Mouse (Mus musculus) testis, postnatal 10 days (tissue): ENCODE data around the gene Bach2.

Experiments used
- DNase-seq: peaks from one replicate; pipeline ENCODE4 v3.0.0; 2021; ENCODE audit warnings: low spot score

The Bach2 gene

GRCm38 (mm10) chr4:32358602-32359464, 120.2 kb downstream of the Bach2 start:
- no peak for DNase-seq

- DNase-seq, result no peak
Measured at GRCm38 (mm10) chr4:32359634-32360033, 121.0 kb downstream of the Bach2 start.

DNA sequence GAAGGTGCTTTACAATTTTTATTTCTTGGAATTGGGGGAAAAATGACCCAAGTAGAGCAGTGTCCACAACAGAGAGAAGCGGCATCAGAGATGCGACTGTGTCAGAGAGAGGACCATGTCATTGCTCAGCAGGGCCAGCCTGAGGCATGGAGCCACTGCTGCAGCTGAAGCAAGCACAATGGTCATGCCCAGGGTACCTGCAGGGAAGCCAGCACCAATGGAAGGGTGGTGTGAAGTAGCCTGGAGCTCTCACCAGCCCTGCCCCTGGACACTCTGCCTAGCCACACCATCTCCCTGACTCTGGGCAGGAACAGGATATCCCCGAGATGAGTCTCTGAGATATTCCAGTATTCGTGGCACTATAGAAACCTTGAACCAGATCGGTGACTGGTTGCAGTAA, 121.9 kb downstream of the Bach2 start:
- no peak for DNase-seq

GRCm38 (mm10) chr4:32363488-32363984, 124.9 kb downstream of the Bach2 start:
- DNase-seq, result no peak

GRCm38 (mm10) chr4:32365144-32365907, 126.7 kb downstream of the Bach2 start:
- DNase-seq, result no peak

DNA sequence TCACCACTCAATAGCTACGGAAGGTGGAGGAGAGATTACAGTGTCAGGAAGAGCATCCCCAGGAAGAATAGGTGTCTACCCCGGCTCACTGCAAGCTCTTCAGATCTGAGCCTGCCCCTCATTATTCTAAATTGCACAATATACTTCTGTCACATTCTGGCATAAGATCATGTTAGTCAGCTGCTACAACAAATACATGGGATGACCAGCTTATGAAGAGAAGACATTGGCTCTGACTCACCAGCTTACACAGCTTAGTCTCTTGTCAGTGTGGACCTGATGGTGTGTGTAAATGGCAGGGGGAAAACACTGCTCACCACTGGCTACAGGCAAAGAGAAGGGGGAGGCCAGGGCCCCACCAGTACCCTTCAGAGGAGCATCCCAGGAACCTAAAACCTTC, 127.6 kb downstream of the Bach2 start:
- no peak for DNase-seq

GRCm38 (mm10) chr4:32368345-32368744, 129.7 kb downstream of the Bach2 start:
- DNase-seq, result no peak

GRCm38 (mm10) chr4:32373085-32373484, 134.5 kb downstream of the Bach2 start:
- DNase-seq, result no peak

DNA sequence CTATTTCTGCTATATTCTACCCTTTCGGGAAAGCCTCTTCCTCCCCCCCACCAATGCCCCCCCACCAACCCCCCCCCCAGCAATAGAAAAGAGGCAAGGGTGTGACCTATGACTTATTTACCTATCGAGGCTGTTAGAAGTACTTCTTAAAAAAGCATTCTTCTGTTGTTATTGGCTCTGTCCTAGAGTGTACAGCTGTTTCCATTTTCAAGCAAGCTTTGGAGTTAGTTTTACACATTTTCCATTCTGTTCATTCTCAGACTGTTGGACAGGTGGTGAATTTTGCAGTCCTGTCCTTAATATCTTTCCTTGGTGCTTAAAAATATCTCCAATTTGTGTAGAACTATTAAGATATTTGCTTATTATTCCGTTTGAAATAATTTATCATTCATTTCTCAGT, 134.9 kb downstream of the Bach2 start:
- DNase-seq, result no peak

- no peak for DNase-seq
Measured at GRCm38 (mm10) chr4:32374751-32375582, 136.4 kb downstream of the Bach2 start.

GRCm38 (mm10) chr4:32375721-32376526, 137.3 kb downstream of the Bach2 start:
- DNase-seq, result no peak

GRCm38 (mm10) chr4:32376527-32376948, 137.9 kb downstream of the Bach2 start:
- DNase-seq, result no peak

DNA sequence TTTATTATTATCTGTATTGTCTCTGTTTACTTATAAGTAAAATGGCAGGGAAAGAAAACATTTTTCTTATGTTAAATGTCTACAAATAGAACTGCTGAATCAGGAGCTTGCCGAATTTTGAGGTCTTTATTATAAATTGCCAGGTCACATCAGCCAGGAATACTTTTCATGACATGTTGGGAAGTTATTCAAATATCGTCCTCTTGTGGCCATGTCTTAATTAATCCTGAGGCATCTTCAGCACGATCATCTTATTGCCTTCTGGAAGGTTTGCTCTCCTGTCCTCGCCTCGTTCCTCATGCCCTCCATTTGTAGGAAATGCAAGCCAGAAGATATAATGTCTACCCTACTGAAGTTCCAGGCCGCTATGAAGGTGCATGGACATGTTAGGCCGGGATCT, 140.5 kb downstream of the Bach2 start:
- DNase-seq, result no peak

DNA sequence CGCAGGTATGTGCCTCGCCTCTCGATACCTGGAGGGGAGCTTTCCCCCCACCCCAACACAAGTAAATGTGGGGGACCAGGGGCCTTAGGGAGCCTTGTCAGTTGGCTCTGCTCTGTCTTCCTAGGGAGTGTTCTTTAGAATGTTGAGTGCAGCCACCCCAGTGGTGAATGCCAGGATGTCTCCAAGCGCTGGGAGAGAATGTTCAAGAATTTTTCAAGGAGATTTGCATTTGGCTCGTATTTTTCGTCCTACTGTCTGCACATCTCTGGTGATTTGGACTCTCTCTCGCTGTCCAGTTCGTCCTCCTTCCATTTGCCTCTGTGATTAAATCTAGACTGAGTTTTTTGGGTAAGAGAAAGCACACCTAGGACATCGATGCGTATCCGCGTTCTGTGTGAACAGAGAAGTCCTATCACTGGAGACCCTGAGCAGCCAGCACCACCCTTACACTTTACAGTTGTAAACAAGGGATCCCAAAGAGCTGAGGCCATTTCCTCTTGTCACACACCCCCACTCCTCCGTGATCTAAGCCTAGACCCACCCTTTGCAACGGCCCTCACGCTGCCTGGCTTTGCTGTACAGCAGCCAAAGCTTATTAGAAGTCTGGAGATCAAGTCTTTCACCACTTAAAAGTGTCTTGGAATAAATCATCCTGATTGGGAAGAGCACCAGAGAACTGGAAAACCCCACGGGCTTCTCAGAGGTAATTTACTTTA, 143.2 kb downstream of the Bach2 start:
- DNase-seq, result no peak

- DNase-seq, result no peak
Measured at GRCm38 (mm10) chr4:32385121-32385520, 146.5 kb downstream of the Bach2 start.

DNA sequence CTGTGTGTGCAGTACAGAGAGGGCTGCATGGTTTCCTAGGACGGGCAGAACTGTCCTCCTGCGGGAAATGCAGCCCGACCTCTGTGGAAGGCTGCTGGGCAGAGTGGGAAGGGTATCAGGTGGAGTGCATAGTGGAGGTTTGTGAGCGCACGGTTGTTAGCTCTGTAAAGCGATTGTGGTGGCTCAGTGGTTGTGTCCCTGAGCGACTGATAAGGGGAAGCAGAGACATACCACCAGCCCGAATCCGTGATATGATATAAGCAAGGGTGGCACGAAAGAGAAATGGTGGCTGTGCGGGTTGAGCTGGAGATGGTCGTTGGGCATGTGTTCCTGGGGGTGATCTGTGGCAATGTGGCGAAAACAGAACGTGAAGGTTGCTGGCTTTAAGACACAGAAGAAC, 147.0 kb downstream of the Bach2 start:
- DNase-seq, result no peak

- no peak for DNase-seq
Measured at GRCm38 (mm10) chr4:32386346-32386745, 147.7 kb downstream of the Bach2 start.

GRCm38 (mm10) chr4:32386931-32387330, 148.3 kb downstream of the Bach2 start:
- DNase-seq, result no peak

GRCm38 (mm10) chr4:32387479-32388240, 149.1 kb downstream of the Bach2 start:
- DNase-seq, result peak; percentile 76

GRCm38 (mm10) chr4:32388564-32388963, 150.0 kb downstream of the Bach2 start:
- no peak for DNase-seq
